Mouse (Mus musculus): Measurements from ENCODE around the gene Gnb1. TPM values are rescaled to one million over a fixed set of nuclear protein-coding genes. Genes with fewer than 3 reads are reported as not detected.

The Gnb1 gene
- total and polyA plus RNA-seq, 3 experiments: 78.1 to 489 TPM; not detected in 1

DNA sequence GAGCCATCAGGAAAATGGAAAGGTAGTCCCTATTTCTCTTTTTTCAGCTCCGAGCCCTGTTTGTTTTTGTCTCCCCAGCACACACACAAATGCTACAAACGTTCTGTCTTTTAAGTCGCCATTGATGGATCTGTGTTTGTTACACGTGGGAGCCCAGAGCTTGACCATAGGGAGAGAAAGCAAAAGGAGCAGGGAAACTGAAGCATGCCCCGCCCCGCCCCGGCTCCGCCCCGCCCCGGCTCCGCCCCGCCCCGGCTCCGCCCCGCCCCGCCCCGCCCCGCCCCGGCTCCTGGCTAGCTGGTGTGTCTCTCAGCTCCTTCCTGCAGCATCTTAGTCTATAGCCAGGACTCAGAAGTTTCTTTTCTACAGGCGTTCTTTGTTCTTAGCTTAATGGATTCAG lies 107.4 kb downstream of the Gnb1 start:
- H3K79me2 ChIP-seq (ENCODE audit: control insufficient read depth, insufficient read depth, low read length, poor library complexity): peaks cover 7% of the 10 kb centered on the region
- H3K36me3 ChIP-seq (ENCODE audit: control insufficient read depth in 1 of 2, insufficient read depth in 2 of 2, low read length in 2 of 2): peaks cover 0 to 31% of the 10 kb centered on the region in 2 experiments; a peak in 2 of 4 replicates
- H3K27ac ChIP-seq (ENCODE audit: control insufficient read depth, low read depth, low read length): no peak overlapping the region
- H3K27me3 ChIP-seq (ENCODE audit: control insufficient read depth in 1 of 2, insufficient read depth in 2 of 2, low read length in 2 of 2): no peaks in the 10 kb centered on the region
- peak overlapping the region; percentile 46 for H3K9ac ChIP-seq (ENCODE audit: control insufficient read depth, low read depth, low read length, poor library complexity, severe bottlenecking)
- TF ChIP-seq MXI1 (IDR thresholded peaks at IDR 0.05; ENCODE audit: low read depth, low read length) (peak; percentile 41; the same call in 1 of the 2 replicates), MAFK (IDR thresholded peaks at IDR 0.05; ENCODE audit: borderline replicate concordance, low read depth, low read length) (no peak)
- peaks cover 28 to 29% of the 10 kb centered on the region in 2 experiments for H3K4me1 ChIP-seq (ENCODE audit: control insufficient read depth in 1 of 2, insufficient read depth in 2 of 2, low read length in 2 of 2)
- no peaks in the 10 kb centered on the region for H3K9me3 ChIP-seq (replicated peaks; ENCODE audit: insufficient read depth, low read length)
- peak; percentile 37 for DNase-seq (ENCODE audit: low read depth, low spot score)
- H3K4me3 ChIP-seq (ENCODE audit: control insufficient read depth in 1 of 2, insufficient read depth in 1 of 2, low read depth in 2 of 2, low read length in 2 of 2): peak overlapping the region; percentile 52 to 54; a peak in 3 of 4 replicates

DNA sequence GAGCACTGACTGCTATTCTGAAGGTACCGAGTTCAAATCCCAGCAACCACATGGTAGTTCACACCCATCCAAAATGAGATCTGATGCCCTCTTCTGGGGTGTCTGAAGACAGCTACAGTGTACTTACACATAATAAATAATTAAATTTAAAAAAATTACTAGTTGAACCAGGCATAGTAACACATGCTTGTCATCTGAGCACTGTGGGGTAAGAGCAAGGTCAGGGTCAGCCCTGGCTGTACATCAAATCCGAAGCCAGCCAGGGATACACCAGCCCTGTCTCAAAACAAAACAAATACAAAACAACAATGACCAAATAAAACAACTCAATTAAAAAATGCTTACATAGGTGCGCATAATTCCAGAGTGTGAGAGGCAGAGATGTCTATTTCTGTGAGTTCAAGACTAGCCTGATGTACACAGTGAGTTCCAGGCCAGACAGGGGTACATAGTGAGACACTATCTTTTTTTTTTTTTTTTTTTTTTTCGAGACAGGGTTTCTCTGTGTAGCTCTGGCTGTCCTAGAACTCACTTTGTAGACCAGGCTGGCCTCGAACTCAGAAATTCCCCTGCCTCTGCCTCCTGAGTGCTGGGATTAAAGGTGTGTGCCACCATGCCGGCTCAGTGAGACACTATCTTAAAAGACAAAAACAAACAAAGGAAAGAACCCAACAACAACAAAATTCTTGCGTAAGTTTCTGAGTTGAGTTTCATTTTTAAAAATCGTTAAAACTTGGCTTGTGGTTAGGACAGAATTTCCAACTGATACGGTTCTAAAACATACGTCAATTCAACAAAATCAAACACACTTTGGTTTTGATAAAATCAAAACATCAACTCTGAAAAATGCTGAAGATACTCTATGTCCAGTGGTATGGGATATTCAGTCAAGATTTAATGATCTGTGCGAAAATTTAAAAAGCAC lies 109.0 kb downstream of the Gnb1 start:
- Histone ChIP-seq H3K9ac (ENCODE audit: control insufficient read depth, low read depth, low read length, poor library complexity, severe bottlenecking) (peak overlapping the region; percentile 77), H3K4me1 (ENCODE audit: control insufficient read depth in 1 of 2, insufficient read depth in 2 of 2, low read length in 2 of 2) (peaks cover 28 to 29% of the 10 kb centered on the region in 2 experiments), H3K4me3 (ENCODE audit: control insufficient read depth in 1 of 2, insufficient read depth in 1 of 2, low read depth in 2 of 2, low read length in 2 of 2) (peak overlapping the region; percentile 70 to 78), H3K79me2 (ENCODE audit: control insufficient read depth, insufficient read depth, low read length, poor library complexity) (peaks cover 9% of the 10 kb centered on the region), H3K27me3 (ENCODE audit: control insufficient read depth in 1 of 2, insufficient read depth in 2 of 2, low read length in 2 of 2) (no peaks in the 10 kb centered on the region), H3K36me3 (ENCODE audit: control insufficient read depth in 1 of 2, insufficient read depth in 2 of 2, low read length in 2 of 2) (peaks cover 0 to 31% of the 10 kb centered on the region in 2 experiments; a peak in 2 of 4 replicates), H3K9me3 (replicated peaks; ENCODE audit: insufficient read depth, low read length) (no peaks in the 10 kb centered on the region), H3K27ac (ENCODE audit: control insufficient read depth, low read depth, low read length) (peak overlapping the region; percentile 91)
- peak; percentile 36 for DNase-seq (ENCODE audit: low read depth, low spot score)
- TF ChIP-seq TCF12 (IDR thresholded peaks at IDR 0.05; ENCODE audit: low read depth, low read length) (no peak), SMC3 (IDR thresholded peaks at IDR 0.05; ENCODE audit: low read depth, low read length) (no peak), TBP (IDR thresholded peaks at IDR 0.05; ENCODE audit: low read depth, low read length) (no peak), MYB (IDR thresholded peaks at IDR 0.05; ENCODE audit: low read depth, low read length) (no peak), CHD2 (IDR thresholded peaks at IDR 0.05; ENCODE audit: low read length) (no peak), E2F4 (IDR thresholded peaks at IDR 0.05; ENCODE audit: borderline replicate concordance, low read depth, low read length) (no peak), MAFK (IDR thresholded peaks at IDR 0.05; ENCODE audit: borderline replicate concordance, low read depth, low read length) (no peak), SIN3A (IDR thresholded peaks at IDR 0.05; ENCODE audit: low read length) (no peak), EP300 (IDR thresholded peaks at IDR 0.05; ENCODE audit: low read depth in 1 of 2, low read length in 2 of 2) (peak in 1 of 2 experiments; percentile 18; a peak in 1 of 4 replicates), HCFC1 (IDR thresholded peaks at IDR 0.05; ENCODE audit: low read depth, low read length) (0 out of 2 replicates have a peak, but pooled peaks have one; percentile 3), ZNF384 (IDR thresholded peaks at IDR 0.05; ENCODE audit: low read depth, low read length) (peak; percentile 72), CTCF (IDR thresholded peaks at IDR 0.05 in 2 of 3, conservative IDR thresholded peaks at IDR 0.05 in 1 of 3; ENCODE audit: control insufficient read depth in 1 of 3, insufficient read depth in 1 of 3, low read depth in 2 of 3, low read length in 3 of 3, poor library complexity in 1 of 3, severe bottlenecking in 1 of 3) (0 out of 6 replicates have a peak, but pooled peaks of 1 of the 3 experiments have one; percentile 0), ZKSCAN1 (IDR thresholded peaks at IDR 0.05; ENCODE audit: low read depth, low read length) (no peak), MAX (IDR thresholded peaks at IDR 0.05; ENCODE audit: low read length) (0 out of 2 replicates have a peak, but pooled peaks have one; percentile 30), GABPA (IDR thresholded peaks at IDR 0.05; ENCODE audit: low read depth, low read length) (no peak)

Measured in MEL (cell line).